Mouse (Mus musculus) heart, adult 8-10 months (tissue): ENCODE results near the gene Mrgpra6. TPM values are rescaled to one million over a fixed set of nuclear protein-coding genes. Genes with fewer than 3 reads are reported as not detected.

Experiments
- DNase-seq: peaks from one replicate; pipeline ENCODE4 v3.0.0; 2022; ENCODE audit warnings: low spot score
- total RNA-seq, 4 experiments: library from RNA; stranded (reverse); gene quantifications; 2 replicates each; pipeline ENCODE4 v1.2.4; 2022

The Mrgpra6 gene
- total RNA-seq, result not detected

DNA sequence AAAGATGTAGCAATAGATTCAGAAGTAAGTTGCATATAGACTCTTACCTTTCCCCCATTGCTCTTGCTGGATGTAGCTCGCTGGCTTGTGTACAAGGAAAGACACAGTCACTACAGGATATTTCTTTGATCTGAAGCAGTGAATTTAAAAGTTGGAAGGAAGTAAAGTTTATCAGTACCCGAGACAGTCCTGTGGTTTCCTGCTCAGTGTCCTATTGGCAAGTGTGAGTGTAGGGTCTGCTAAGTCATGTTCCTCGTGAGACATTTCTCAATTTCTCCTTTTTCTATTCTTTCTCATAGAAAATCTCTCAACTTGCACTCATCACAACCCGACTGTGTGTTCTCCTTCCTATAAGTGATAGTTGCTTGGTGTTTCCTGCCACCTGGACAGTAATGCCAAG lies at the start of gene Mrgpra6:
Gene Mrgpra6, minus strand, starts transcription at position 91 of the 400 bp plus-strand sequence.
- no peak for DNase-seq

DNA sequence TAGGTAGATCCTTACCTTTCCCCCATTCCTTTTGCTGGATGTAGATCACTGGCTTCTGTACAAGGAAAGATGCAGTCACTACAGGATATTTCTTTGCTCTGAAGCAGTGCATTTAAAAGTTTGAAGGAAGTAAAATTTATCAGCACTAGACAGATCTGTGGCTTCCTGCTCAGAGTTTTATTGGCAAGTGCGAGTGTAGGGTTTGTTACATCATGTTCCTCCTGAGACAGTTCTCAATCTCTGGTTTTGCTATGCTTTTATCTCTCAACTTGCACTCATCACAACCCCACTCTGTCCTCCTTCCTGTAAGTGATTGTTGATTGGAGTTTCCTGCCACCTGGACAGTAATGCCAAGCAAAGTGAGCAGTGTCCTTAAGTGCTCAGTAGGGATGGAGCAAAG lies 48.0 kb upstream of the Mrgpra6 start, which contains the start of gene Mrgpra9:
Gene Mrgpra9, minus strand, starts transcription at position 79 of the 400 bp plus-strand sequence.
- no peak for DNase-seq

DNA sequence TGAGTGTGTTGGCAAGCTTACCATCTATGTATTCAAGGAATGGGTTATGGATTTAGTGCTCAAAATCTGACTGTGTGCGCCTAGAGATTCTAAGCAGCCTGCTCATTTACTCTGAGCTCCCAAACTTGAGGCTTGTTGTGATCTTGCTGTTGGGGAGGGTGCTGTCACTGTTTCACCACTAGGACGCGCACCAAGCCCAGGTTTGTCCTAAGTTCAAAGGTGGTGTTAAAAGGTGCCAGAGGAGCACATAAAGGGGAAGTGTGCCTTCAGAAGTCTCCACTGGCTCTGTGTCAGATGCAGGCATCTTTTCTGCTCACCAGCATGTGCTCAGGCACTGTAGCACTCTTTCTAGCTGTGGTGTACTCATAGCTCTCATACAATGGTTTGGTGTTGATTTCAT lies 39.9 kb upstream of the Mrgpra6 start:
- no peak for DNase-seq

DNA sequence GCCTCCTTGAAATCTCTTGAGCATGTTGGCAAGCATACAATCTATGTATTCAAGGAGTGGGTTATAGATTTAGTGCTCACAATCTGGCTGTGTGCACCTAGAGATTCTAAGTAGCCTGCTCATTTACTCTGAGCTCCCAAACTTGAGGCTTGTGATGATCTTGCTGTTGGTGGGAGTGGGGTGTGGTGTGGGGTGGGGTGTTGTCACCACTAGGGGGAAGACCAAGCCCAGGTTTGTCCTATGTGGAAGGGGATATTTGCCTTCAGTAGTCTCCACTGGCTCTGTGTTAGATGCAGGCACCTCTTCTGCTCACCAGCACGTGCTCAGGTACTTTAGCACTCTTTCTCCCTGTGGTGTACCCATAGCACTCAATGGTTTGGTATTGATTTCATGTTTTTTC lies 9.4 kb downstream of the Mrgpra6 start:
- no peak for DNase-seq

DNA sequence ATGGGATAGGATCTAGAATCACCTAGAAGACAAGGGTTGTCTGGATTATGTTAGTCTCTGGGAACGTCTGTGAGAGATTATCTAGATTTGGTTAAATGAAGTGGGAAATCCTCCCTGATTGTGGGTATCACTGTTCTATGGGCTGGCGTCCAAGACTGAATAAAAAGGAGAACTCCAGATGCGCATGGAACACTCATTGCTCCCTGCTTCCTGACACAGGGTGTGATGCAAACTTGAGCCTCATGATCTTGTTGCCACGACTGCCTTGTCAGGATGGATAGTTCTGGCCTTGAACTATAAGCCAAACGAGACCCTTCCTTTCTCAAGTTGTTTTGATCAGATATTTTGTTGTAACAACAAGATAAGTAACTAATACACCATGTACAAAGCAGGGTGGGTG lies 33.9 kb downstream of the Mrgpra6 start:
- no peak for DNase-seq

DNA sequence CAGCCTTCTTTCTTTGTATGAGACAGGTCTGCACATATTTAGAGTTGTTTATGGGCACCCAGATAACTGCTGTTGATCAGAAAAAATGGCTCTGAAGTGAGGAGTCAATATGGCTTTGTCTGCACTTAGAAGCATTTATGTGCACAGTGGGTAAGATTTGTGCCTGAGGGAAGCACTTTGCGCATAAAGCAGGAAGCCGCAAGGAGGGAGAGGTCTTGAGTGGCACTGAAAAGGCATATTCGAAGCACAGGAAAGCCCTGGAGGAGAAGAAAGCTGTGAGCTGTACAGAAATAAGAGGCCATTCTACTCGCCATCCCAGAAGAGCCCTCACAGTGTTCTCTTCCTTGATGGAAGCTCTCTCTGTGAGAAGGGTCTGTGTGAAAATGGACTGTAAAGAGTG lies 39.7 kb downstream of the Mrgpra6 start:
- DNase-seq, result no peak

DNA sequence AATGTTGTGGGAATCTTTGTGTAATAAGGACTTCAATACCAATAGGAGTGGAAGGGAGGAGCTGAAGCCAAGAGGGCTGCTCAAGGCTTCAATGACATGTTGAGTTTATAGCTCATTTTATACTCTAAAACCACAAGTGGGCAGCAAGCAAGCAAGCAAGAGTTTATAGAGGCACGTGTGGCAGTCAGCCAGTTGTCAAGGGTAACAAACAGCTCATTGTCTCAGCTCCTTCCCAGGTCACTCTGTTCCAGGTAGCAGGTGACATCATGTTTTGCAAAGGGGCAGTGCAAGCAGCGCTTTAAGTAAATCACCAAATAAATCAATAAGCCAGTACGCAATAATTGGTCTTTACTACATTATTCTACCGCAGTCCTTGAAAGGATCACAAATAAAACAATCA lies 41.5 kb downstream of the Mrgpra6 start:
- no peak for DNase-seq

DNA sequence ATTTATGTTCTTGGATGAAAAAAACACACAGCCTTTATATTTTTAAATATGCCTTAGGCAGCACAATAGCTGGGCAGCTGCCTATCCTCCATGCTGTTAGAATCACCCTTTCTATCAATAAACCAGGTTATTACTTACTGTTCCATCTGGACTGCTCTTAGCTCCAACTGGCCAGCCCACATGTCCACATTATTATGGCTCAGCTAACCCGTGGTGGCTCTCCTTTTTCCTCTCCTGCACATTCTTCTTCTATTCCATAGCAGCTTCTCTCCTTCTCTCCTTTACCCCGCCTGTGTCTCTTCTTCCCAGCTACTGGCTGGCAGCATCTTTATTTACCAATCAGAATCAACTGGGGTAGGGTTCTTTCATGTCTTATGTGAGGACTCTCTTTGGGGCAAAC lies 46.3 kb downstream of the Mrgpra6 start:
- DNase-seq, result no peak

DNA sequence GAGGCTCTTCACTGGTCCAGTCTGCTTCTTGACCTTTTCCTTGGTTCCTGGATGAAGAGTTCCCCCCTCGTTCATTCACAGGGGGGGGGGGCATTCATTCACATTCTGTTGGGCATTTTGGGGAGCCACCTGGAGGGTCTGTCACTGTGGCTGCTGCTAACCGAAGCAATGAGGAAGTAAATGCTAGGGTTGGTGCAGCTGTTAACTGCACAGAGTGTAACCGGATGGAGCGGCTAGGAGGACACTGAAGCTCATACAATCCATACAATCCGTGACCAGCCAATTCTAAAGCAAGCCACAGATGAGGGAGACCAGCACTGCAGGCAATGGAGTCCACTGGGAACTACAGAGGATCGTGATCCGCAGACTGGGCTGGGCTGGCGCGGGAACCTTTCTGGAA lies 47.0 kb downstream of the Mrgpra6 start:
- no peak for DNase-seq

DNA sequence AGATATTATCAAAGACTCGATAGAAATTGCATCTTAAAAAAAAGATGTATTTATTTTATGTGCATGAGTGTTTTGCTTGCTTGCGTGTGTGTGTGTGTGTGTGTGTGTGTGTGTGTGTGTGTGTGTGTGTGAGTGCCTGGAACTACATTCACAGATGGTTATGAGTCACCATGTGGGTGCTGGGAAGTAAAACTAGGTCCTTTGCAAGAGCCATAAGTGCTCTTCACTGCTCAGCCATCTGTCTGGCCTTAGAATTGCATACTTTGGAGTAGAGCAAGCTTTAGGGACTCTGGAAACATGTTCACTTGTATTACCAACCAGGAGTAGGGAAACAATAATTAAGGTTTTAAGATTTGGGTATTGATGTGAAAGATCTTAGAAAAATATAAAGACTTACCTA lies 48.9 kb downstream of the Mrgpra6 start:
- DNase-seq, result no peak

DNA sequence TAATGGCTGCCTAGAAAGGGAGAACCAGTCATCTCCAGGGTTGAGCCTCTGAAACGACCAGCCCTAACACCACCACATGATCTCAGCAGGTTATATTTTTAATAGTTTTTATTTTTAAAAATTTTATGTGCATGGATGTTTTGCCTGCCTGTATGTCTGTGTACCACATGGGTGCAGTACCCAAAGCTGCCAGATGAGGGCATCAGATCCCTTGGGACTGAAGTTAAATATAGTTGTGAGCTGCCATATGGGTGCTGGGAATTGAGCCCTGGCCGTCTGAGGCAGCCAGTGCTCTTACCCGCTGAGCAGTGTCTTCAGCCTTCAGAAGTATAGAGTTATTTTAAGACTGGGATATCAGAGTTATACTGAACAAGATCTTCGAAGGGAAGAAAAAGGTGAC lies 49.3 kb downstream of the Mrgpra6 start:
- DNase-seq, result no peak

DNA sequence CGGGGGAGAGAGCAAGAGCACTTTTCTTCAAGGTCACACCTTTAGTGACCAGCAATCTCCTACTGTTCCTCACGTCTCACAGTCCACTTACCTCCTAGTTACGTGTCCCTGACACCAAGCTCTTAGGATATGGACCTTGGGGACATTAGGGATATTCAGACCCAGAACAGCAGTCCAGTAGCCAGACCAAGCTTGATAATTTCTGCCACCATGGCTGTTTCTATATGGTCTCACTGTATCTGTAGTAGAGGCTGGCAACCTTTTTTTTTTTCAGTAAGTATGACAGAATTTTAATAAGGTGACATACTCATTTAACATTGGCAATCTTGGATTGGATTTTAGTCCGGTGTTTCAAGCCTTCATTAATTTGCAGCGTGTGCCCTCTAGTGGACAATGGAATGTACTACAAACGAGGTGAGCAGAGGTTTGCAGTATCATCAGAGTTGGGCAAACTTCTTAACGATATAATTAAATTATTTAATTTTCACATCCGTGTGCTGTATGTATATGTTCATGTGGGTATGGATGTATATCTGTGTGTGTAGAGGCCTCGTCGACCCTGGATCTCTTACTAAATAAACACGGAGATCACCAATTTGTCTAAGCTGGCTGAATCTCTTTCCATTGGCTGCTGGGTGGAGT lies 54.2 kb downstream of the Mrgpra6 start:
- peak; percentile 48 for DNase-seq

DNA sequence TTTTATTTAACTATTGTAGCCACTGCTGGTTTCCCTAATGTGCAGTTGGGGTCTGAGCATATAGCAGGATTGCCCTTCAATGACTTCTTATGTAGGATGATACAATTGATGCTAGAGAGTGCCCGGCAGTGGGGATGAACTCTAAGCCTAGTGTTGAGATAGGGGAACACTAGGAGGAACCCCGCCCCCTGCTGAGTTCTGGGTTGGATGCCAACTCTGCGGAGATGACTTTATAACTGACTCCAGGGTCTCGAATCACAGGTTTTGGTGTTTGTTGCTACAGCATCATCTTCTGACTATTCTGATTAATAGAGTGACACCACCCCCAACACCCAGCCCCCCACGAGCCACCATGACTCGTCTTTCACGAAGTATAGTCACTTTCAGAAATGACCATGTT lies 56.4 kb downstream of the Mrgpra6 start:
- no peak for DNase-seq

DNA sequence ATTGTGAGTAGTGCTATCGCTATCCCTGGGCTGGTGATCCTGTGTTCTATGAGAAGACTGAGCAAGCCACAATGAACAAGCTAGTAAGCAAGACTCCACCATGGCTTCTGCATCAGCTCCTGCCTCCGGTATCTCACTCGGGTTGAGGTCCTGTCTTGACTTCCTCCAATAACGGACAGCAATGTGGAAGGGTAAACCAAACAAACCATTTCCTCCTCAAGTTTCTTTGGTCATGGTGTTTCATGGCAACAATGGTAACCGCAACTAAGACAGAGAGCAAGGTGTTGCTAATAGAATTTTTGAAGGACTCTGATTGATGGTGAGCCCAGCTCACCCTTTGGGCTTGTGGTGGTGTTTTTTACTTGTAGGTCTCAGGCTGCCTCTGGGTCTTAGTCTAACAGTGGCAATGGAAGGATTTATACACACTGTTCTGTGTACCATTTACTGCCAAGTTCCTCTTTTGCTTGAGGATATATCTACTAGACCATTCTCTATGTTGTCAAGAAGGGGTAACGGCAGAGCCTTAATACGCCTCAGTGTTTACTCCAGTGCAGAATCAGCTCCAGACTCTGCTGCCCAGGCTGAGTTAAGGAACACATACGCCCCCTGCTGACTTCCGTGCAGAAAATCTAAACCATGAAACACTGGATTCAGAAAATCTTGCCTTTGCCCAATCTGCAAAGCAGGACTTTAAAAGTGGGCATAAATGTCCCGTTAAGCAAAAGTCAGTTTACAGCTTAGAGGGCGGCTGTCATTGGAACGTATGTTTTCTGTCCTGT lies 58.5 kb downstream of the Mrgpra6 start:
- no peak for DNase-seq

DNA sequence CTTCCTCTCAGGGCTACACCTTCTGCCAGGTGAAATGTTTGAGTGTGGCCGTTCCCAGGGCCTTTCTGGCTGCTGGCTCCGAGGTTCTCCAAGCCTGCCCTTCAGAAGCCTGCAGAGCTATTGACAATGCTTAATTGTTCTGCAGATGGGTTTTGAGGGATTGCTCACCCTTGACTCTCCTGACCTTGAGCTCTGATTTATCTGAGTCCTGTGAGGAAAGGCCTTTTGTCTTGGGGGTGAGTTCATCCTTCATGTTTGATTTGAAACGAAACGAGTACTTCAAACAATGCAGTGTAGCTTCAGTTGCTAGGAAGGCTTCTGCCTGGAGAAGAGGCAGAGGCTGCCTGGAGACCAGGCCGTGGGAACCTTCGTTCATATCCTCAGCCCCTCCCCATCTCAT lies 60.4 kb downstream of the Mrgpra6 start:
- no peak for DNase-seq

DNA sequence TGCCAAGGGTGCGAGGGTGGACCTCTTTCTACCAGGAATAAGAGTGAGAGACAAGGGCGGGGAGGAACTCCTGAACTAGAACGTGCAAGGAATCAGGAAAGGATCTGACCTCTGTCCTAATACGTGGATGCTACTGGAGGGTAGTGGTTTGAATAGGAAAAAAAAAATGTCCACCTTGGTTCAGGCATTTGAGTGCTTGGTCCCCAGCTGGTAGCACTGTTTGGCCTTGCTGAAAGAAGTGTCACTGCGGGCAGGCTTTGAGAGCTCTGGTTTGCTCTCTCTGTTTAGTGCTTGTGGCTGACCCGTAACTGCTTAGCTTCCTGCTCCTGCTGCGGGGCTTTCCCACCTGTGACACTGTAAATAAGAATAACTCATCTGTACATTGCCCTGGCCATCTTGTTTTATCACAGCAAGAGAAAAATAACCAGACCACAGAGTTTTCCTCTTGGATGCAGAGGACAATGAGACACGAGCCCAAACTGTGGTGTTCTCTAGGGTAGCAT lies 64.8 kb downstream of the Mrgpra6 start:
- DNase-seq, result no peak

Other genes with a start within 250 kb of the Mrgpra6 start
- gene Uevld, start 246.4 kb downstream of the Mrgpra6 start, total RNA-seq, result 10 to 100 TPM; 10.1 to 14.9 (median 12.7) TPM
- not detected for gene Gm9999, start 221.3 kb downstream of the Mrgpra6 start, total RNA-seq
- gene Spty2d1, start 196.5 kb downstream of the Mrgpra6 start, total RNA-seq, result 1 to 10 TPM; 5.7 to 6.4 (median 6.2) TPM
- 10 to 100 TPM; 20.6 to 33.5 (median 24.9) TPM for gene Tmem86a, start 154.3 kb downstream of the Mrgpra6 start, total RNA-seq
- not detected for gene Ptpn5, start 71.2 kb downstream of the Mrgpra6 start, total RNA-seq
- not detected for gene Mrgpra9, start 47.9 kb upstream of the Mrgpra6 start, total RNA-seq
- gene Mrgpra1, start 149.3 kb upstream of the Mrgpra6 start, total RNA-seq, result not detected
- gene Mrgpra2a, start 247.2 kb upstream of the Mrgpra6 start, total RNA-seq, result not detected